Mouse (Mus musculus): ENCODE measurements at regions not wholly inside any gene's neighbourhood (a gene's known extent, or its start where the extent isn't known, plus 50 kb on each side); places are given as distances from the start of the nearest gene placed in this dataset.

DNA sequence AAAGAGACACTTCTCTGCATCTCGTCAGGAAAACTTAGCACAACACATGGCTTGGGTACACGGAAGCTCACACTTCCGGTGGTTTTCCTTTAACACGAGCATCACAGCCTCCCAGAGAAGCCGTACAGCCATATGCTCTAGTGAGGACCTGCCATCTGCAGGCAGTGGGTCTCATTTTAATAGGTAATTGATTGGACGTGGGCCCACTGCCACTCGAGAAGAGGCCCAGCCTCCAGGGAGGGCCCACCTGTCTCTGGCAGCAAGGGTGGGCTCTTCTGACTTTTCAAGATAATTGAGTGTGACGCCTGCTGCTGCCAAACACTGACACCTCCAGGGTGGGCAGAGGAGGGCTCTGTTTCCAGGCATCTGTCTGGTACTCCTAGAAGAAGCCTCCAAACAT, 282.1 kb upstream of the Zdhhc25 start:
- DNase-seq (ENCODE audit: low read depth): peak; percentile 94
- no peak for TF ChIP-seq POLR2A (IDR thresholded peaks at IDR 0.05; ENCODE audit: borderline replicate concordance, extremely low read depth, insufficient read depth, insufficient read length, poor library complexity, severe bottlenecking)
- no peak for TF ChIP-seq CTCF (IDR thresholded peaks at IDR 0.05; ENCODE audit: borderline replicate concordance, extremely low read depth, insufficient read depth, insufficient read length)

DNA sequence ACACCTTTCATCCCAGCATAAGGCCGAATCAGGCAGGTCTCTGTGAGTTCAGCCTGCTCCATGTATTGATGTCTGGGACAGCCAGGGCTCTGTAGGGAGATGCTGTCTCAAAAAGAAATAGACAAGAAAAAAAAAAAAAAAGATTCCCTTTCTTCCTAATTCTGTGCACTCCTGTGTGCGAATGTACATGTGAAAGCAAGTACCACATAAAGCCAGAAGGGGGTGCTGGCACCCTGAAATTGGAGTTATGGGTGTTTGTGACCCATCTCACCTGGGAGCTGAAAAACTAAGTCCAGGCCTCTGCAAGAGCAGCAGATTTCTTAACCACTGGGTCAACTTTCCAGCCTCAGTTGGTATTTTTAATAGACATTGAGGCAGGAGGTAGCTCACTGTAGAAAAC, 280.6 kb upstream of the Zdhhc25 start:
- no peak for TF ChIP-seq POLR2A (IDR thresholded peaks at IDR 0.05; ENCODE audit: borderline replicate concordance, extremely low read depth, insufficient read depth, insufficient read length, poor library complexity, severe bottlenecking)
- peak; percentile 51; the same call in 1 of the 2 replicates for TF ChIP-seq CTCF (IDR thresholded peaks at IDR 0.05; ENCODE audit: borderline replicate concordance, extremely low read depth, insufficient read depth, insufficient read length)

DNA sequence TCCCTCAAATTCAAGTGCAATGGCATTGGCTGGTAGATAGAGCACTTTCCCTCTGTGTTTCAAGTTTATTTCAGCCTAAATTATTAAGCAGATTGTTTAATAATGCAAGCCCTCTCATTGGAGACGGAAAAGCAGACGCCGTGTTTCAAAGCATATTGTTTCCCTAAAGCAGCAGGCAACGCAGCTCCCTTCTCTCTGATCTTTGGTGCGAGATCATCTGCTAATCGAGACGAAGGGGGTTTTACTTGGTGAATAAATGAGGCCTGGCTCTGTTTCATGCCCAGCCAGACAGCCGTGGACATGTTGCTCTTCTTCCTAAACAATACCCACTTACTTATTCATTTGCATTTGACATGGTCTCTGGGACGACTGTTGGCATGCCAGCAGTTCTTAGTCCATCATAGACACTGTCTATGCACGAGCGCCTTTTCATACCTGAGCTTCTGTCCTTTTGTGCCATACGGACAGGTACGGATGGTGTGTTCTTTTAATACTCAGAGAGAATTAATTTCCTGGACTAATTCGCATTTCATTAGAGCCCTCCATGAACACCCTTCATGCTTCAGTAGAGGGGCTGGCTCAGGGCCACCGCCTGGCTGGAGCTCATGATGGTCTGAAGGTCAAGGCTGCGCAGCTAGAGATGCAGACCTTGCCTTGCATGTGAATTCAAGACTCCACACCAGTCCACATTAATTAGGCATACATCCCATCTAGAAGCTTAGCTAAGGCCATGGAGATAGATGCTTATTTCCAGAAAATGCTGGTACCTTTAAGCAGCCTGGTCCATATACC, 276.3 kb upstream of the Zdhhc25 start:
- no peak for TF ChIP-seq CTCF (IDR thresholded peaks at IDR 0.05; ENCODE audit: borderline replicate concordance, extremely low read depth, insufficient read depth, insufficient read length)
- TF ChIP-seq POLR2A (IDR thresholded peaks at IDR 0.05; ENCODE audit: borderline replicate concordance, extremely low read depth, insufficient read depth, insufficient read length, poor library complexity, severe bottlenecking): no peak
- DNase-seq (ENCODE audit: low read depth): peak; percentile 75

More for the DNA sequence above, 280.6 kb upstream of the Zdhhc25 start:
- no peak for DNase-seq (ENCODE audit: low read depth)

DNA sequence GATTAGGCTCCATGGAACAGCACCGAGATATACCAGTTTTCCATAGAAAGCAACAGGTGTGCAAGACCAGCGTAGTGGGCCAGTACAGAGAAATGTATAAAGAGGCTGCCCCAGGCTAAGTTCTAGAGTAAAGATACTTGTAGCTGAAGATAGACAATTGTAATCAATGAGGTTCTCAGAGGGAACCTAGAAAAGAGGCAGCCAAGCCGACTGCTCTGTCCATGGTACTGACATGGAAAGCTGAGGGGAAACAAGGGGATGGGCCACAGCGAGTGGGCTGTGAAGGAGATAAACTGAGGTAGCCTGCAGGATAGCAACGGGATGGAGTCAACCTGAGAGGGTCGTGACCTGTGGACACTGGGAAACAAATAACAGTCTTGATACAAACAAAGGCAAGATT, 275.0 kb upstream of the Zdhhc25 start:
- DNase-seq (ENCODE audit: low read depth): no peak

DNA sequence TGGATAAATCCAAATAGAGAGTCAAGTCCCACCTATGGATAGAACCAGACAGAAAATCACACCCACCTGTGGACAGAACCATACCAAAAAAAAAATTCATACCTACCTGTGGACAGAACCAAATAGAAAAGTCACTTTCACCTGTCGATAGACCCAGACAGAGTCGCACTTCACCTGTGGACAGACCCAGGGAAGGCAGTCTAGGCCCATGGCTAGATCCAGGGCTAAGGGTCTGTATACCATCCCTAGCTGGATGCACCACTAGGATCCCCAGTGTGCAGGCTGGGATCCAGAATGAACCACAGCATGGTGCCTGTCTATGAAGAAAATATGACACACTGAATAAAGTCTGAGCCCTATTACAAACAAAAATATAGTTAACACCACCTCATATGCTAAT, 246.9 kb upstream of the Zdhhc25 start:
- no peak for DNase-seq (ENCODE audit: low read depth)
- TF ChIP-seq POLR2A (IDR thresholded peaks at IDR 0.05; ENCODE audit: borderline replicate concordance, extremely low read depth, insufficient read depth, insufficient read length, poor library complexity, severe bottlenecking) (no peak), CTCF (IDR thresholded peaks at IDR 0.05; ENCODE audit: borderline replicate concordance, extremely low read depth, insufficient read depth, insufficient read length) (no peak)

More for the DNA sequence above, 275.0 kb upstream of the Zdhhc25 start:
- TF ChIP-seq CTCF (IDR thresholded peaks at IDR 0.05; ENCODE audit: borderline replicate concordance, extremely low read depth, insufficient read depth, insufficient read length) (no peak), POLR2A (IDR thresholded peaks at IDR 0.05; ENCODE audit: borderline replicate concordance, extremely low read depth, insufficient read depth, insufficient read length, poor library complexity, severe bottlenecking) (no peak)

DNA sequence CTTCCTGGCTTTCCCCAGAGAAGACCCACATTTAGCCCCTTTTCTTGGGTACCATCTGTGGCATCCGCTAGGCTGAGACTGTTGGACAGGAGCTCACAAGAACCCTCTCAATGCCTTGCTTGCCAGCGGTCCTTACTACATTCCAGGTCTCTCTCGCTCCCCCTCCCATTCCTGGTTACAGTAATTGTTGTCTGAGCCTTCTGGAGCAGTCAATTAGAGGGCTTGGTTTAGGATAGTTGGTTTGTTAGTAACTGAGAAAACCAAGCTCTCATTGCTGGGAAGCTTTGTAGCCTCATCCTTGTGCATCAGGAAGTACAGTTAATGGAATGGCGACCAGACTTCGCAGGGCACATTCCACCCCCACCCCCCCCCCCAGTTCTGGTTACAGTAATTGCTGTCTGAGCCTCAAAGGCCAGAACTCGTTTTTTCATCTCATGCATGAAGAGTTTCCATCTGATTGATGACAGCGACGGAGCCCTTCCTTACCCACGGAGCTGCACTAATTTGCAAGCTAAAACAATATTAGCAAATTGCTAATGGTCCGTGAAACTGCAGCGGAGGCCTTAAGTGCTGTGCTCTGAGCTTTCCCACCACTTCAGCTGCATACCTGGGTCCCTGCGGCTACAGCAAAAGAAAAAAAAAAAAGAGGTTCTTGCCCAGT, 239.6 kb upstream of the Zdhhc25 start:
- no peak for TF ChIP-seq POLR2A (IDR thresholded peaks at IDR 0.05; ENCODE audit: borderline replicate concordance, extremely low read depth, insufficient read depth, insufficient read length, poor library complexity, severe bottlenecking)
- DNase-seq (ENCODE audit: low read depth): peak; percentile 90

DNA sequence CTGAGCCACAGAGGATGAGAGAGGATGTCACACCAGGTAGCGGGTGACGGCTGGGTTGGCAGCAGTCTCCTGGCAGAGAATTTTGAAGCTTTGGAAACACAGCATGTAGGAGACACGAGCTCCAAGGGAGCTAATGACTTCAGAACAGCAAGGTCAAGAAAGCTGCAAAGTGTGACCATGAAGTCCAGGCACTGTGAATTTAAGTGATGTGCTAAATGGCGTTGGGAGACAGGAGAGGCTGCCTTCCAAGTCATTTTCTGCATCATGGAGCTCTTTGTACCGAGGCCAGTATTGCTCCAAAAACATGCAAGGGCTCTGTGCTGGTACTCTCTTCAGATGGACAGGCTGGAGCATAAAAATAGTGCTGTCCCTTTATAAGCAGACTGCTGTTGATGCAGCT, 238.8 kb upstream of the Zdhhc25 start:
- peak; percentile 58 for DNase-seq (ENCODE audit: low read depth)
- TF ChIP-seq CTCF (IDR thresholded peaks at IDR 0.05; ENCODE audit: borderline replicate concordance, extremely low read depth, insufficient read depth, insufficient read length) (no peak), POLR2A (IDR thresholded peaks at IDR 0.05; ENCODE audit: borderline replicate concordance, extremely low read depth, insufficient read depth, insufficient read length, poor library complexity, severe bottlenecking) (no peak)

DNA sequence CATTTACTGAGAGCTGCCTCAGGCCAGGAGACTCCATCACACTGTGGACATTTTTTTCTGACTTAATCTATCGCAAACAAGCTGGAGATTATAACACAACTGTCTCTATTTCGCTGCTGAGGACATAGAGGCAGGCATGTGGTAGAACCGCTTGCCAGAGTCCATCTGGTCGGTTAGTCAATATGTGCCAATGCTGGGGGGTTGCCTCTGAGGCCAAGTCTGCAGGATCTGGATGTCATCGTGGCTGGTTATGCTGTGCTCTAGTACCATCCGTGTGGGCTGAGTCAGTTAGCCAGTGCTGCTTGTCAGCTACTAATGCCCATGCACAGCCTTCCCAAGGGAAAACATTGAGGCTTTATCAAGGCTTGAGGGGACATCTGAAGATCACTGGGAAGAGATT, 237.1 kb upstream of the Zdhhc25 start:
- no peak for DNase-seq (ENCODE audit: low read depth)
- TF ChIP-seq CTCF (IDR thresholded peaks at IDR 0.05; ENCODE audit: borderline replicate concordance, extremely low read depth, insufficient read depth, insufficient read length): no peak
- no peak for TF ChIP-seq POLR2A (IDR thresholded peaks at IDR 0.05; ENCODE audit: borderline replicate concordance, extremely low read depth, insufficient read depth, insufficient read length, poor library complexity, severe bottlenecking)

DNA sequence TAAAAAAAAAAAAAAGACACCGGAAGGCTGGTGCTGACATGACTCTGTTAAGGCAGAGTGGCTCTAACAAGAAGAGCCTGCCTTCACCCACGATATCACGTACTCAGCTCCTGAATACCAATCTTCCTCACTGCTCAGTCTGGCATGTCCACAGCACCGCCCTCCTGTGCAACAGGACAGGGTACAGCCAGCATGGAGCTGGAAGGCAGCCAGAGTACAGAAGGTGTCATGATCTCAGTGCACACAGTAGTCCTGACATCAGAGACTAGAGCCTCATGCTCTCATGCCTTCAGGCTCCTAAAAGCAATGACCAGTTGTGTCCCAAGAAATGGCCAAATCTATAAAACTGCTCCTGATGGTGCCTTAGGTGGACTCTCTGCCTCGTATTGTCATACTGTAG, 229.7 kb upstream of the Zdhhc25 start:
- TF ChIP-seq CTCF (IDR thresholded peaks at IDR 0.05; ENCODE audit: borderline replicate concordance, extremely low read depth, insufficient read depth, insufficient read length): no peak
- TF ChIP-seq POLR2A (IDR thresholded peaks at IDR 0.05; ENCODE audit: borderline replicate concordance, extremely low read depth, insufficient read depth, insufficient read length, poor library complexity, severe bottlenecking): no peak
- DNase-seq (ENCODE audit: low read depth): no peak

DNA sequence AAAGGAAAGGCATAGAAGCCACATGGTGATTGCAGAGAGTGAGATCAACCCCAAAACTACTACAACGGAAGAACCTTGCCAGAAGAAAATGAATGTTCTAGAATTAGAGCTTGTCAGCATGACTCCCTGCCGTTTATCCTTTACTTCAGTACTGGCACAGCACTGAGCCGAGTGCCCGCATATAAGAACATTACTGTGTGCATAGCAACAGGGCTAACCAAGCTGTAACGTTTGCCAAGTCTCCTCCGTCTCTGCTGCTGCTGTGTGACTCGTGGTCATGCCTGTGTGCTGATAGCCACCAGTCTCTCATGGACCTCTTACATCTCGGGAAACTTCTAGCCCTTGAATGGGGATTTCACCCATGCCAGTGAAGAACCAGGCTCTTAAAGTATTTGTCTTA, 228.1 kb upstream of the Zdhhc25 start:
- no peak for TF ChIP-seq POLR2A (IDR thresholded peaks at IDR 0.05; ENCODE audit: borderline replicate concordance, extremely low read depth, insufficient read depth, insufficient read length, poor library complexity, severe bottlenecking)
- TF ChIP-seq CTCF (IDR thresholded peaks at IDR 0.05; ENCODE audit: borderline replicate concordance, extremely low read depth, insufficient read depth, insufficient read length): no peak

DNA sequence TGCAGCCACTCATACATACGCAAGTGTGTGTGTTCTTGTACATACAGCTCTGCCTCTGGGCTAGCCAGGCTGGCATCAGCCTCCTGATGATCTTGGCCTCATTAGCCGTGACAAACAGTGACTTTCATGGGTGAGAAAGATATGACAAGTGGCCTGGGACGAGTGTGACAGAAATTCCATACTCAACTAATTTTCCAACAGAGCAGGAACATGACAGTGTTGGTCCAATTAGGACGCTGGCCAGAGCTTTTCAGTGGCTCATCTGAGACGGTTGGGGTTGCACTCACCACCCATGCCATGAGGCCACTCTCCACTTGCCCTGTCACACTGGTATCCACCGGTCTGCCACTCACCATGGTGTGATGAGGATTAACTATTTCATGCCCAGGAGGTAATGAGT, 226.2 kb upstream of the Zdhhc25 start:
- TF ChIP-seq CTCF (IDR thresholded peaks at IDR 0.05; ENCODE audit: borderline replicate concordance, extremely low read depth, insufficient read depth, insufficient read length) (no peak), POLR2A (IDR thresholded peaks at IDR 0.05; ENCODE audit: borderline replicate concordance, extremely low read depth, insufficient read depth, insufficient read length, poor library complexity, severe bottlenecking) (no peak)
- DNase-seq (ENCODE audit: low read depth): peak; percentile 12

More for the DNA sequence above, 228.1 kb upstream of the Zdhhc25 start:
- peak; percentile 59 for DNase-seq (ENCODE audit: low read depth)

DNA sequence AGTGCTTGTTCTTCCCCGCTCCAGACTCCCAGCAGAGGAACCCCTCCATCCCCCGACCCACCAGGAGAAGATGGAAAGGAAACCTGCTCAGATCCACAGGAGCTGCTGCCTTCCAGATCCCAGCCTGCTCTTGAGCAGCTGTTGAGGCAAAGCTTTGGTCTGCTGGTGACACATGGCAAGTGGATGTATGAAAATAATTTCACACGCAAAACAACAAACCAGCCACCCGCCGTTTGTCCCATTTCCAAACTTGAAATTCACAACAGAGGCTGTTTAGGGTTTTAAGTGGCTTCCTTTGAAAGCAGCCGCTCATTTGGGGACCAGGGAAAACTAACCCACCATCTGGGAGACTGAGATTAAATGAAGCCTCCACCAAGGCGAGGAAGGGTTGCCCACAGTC, 220.8 kb upstream of the Zdhhc25 start:
- peak; percentile 84 for DNase-seq (ENCODE audit: low read depth)
- TF ChIP-seq CTCF (IDR thresholded peaks at IDR 0.05; ENCODE audit: borderline replicate concordance, extremely low read depth, insufficient read depth, insufficient read length) (no peak), POLR2A (IDR thresholded peaks at IDR 0.05; ENCODE audit: borderline replicate concordance, extremely low read depth, insufficient read depth, insufficient read length, poor library complexity, severe bottlenecking) (no peak)

Data from brain, embryonic 14.5 days (tissue).